Mouse (Mus musculus) midbrain, embryonic 12.5 days (tissue): ENCODE results near the gene Gpc3. TPM values are rescaled to one million over a fixed set of nuclear protein-coding genes. Genes with fewer than 3 reads are reported as not detected.
"Not testable (repeated sequence)": the region's sequence is repeated elsewhere in the genome, so short reads cannot be mapped to it uniquely, and the experiment has no call there.

Experiments used
- ATAC-seq: fragments of 200-750 bp; cut with Nextera tagmentation; 2 replicates; pipeline ENCODE4 v1.8.0; 2017; ENCODE audit warnings: low read depth, moderate TSS enrichment, moderate library complexity; ENCODE audit not compliant: low FRiP score
- H3K27ac ChIP-seq: fragments of 300-500 bp; sonication (generic); replicated peaks from 2 replicates; pipeline ENCODE4 v1.5.1; 2016; ENCODE audit warnings: mild to moderate bottlenecking
- H3K27me3 ChIP-seq: fragments of 300-500 bp; sonication (generic); 2 replicates; pipeline ENCODE4 v1.6.1; 2016; ENCODE audit warnings: mild to moderate bottlenecking
- H3K36me3 ChIP-seq: fragments of 300-500 bp; sonication (generic); 2 replicates; pipeline ENCODE4 v1.6.1; 2016
- H3K4me1 ChIP-seq: fragments of 300-500 bp; sonication (generic); 2 replicates; pipeline ENCODE4 v1.6.1; 2016
- H3K4me2 ChIP-seq: fragments of 300-500 bp; sonication (generic); replicated peaks from 2 replicates; pipeline ENCODE4 v1.6.1; 2016; ENCODE audit warnings: mild to moderate bottlenecking, moderate library complexity
- H3K4me3 ChIP-seq: fragments of 300-500 bp; sonication (generic); 2 replicates; pipeline ENCODE4 v1.5.1; 2016; ENCODE audit warnings: mild to moderate bottlenecking
- H3K9ac ChIP-seq: fragments of 300-500 bp; sonication (generic); replicated peaks from 2 replicates; pipeline ENCODE4 v1.6.1; 2016; ENCODE audit warnings: mild to moderate bottlenecking, moderate library complexity
- H3K9me3 ChIP-seq: fragments of 300-500 bp; sonication (generic); 2 replicates; pipeline ENCODE4 v1.6.1; 2016; ENCODE audit warnings: mild to moderate bottlenecking
- WGBS: fragments of 180-500 bp; shearing (Covaris S2); methylation state at CpG from one replicate; pipeline ENCODE4 v1.1.7; 2016; 5-methylcytosine and 5-hydroxymethylcytosine counted together
- polyA plus RNA-seq: library from polyadenylated mRNA; unstranded; fragments of >200 nt; fragmentation: Nextera tagmentation; extraction: Ambion mirVana; gene quantifications from 2 replicates; pipeline ENCODE4 v1.2.1, GENCODE M21; 2016

Gpc3 gene
- polyA plus RNA-seq, 1 experiment from 2014 or later = 206 TPM

- Histone ChIP-seq H3K27ac (no peak overlapping the region), H3K4me1 (no peaks in the 10 kb centered on the region), H3K27me3 (no peaks in the 10 kb centered on the region), H3K4me2 (no peak overlapping the region), H3K9me3 (no peaks in the 10 kb centered on the region), H3K36me3 (no peaks in the 10 kb centered on the region), H3K4me3 (no peak overlapping the region), H3K9ac (no peak overlapping the region)
- ATAC-seq = no peak
- WGBS = 82% methylated on average over 5 of the region's 5 CpGs
Observed at GRCm38 (mm10) chrX:52372436-52372835, 241.3 kb downstream of the Gpc3 start.

DNA sequence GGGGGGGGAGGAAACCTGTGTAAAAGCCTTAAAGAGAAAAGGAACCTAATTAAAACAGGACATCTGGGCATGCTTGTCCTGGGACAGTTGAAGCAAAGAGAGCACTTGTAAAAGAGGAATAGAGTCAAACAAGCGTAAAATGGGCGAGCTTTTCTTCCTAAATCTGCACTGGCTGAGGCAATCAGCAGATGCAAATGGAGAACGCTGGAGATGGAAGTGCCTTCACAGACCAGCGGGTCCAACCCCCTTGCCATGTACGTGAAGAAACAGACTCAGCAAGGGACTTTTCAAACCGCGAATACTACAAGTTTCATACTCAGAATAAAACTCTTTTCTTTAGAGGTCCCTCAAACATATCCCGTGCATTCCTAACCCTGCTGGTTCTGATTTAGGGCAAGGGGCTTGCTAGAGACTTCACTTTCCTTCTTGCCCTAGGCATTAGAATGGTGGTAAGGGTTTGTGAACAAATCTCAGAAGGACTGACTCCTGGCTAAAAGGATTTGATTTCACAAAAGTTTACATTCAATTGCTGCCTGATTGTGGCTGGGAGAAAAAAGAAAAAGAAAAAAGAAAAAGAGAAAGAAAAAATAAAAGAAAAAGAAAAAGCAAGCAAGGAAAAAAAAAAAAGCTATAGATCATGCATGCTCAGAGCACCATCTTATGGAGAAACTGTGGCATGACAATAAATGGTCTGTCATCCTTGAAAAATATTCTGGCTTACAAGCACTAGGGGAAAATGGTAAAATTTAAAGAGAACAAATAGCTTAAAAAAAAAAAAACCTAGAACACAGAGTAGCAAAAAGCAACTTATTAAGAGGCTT is 243.6 kb downstream of the Gpc3 start:
- H3K27ac ChIP-seq = no peak overlapping the region
- H3K27me3 ChIP-seq = no peaks in the 10 kb centered on the region
- no peaks in the 10 kb centered on the region for H3K4me1 ChIP-seq
- no peaks in the 10 kb centered on the region for H3K9me3 ChIP-seq
- WGBS = 25% methylated on average over 8 of the region's 8 CpGs
- H3K4me2 ChIP-seq = peak overlapping the region; percentile 32
- no peaks in the 10 kb centered on the region for H3K36me3 ChIP-seq
- 0 out of 2 replicates have a peak overlapping the region, but pooled peaks have one; percentile 5 for H3K4me3 ChIP-seq
- peak; percentile 36; the same call in 1 of the 2 replicates for ATAC-seq
- no peak overlapping the region for H3K9ac ChIP-seq

DNA sequence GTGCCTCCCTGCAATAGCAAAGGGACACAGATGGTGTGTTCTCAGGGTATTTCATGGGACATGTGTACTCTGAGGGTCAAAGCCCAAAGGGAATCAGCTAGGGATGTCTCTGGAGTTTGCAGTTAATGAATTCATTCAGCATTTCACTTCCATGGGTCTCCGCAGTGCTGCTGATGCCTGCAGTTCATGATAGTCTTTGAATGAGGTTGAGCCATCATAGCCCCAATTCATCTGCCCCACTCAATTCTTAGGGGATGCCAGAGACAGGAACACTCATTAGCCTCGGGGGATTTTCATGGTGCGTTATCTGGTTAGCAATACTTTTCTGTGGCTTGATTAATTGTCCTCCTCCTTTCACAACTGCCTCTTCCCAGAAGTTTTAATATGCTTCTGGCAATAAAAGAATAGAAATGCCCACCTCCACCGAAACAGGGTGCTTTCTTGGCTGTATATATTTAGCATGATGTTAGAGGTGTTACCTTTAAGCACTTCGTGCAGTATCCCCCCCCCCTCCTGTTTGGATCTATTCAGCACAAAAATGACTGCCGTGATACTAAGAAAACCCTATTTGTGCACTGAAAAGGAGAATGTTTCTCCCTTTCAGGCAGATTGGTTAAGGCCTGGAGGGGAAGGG is 244.3 kb downstream of the Gpc3 start:
- Histone ChIP-seq H3K4me3 (no peak overlapping the region), H3K4me1 (no peaks in the 10 kb centered on the region), H3K9me3 (no peaks in the 10 kb centered on the region), H3K9ac (no peak overlapping the region), H3K27ac (no peak overlapping the region), H3K27me3 (no peaks in the 10 kb centered on the region), H3K36me3 (no peaks in the 10 kb centered on the region), H3K4me2 (peak overlapping the region; percentile 32)
- WGBS = 25% methylated on average over 6 of the region's 6 CpGs
- peak; percentile 69 for ATAC-seq

DNA sequence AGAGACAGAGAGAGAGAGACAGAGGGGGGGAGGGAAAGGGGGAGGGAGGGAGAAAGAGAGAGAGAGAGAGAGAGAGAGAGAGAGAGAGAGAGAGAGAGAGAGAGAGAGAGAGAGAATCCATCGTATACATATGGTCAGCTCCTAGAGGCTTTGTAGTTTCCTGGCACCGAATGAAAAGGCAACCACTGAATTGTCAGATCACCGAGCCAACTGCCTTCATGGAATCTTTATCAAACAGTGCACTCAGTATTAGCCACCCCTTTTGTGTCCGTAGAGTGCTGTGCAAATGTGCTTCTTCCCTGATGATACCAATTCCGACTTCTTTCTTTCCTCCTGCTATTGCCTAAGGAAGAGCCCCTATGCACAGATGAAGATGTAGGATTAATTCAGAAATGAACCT is 246.9 kb downstream of the Gpc3 start:
- no peaks in the 10 kb centered on the region for H3K27me3 ChIP-seq
- ATAC-seq = no peak
- no peak overlapping the region for H3K4me3 ChIP-seq
- H3K4me2 ChIP-seq = no peak overlapping the region
- no peaks in the 10 kb centered on the region for H3K4me1 ChIP-seq
- WGBS = 50% methylated on average over 5 of the region's 5 CpGs
- no peak overlapping the region for H3K27ac ChIP-seq
- no peaks in the 10 kb centered on the region for H3K36me3 ChIP-seq
- no peak overlapping the region for H3K9ac ChIP-seq
- H3K9me3 ChIP-seq = no peaks in the 10 kb centered on the region

DNA sequence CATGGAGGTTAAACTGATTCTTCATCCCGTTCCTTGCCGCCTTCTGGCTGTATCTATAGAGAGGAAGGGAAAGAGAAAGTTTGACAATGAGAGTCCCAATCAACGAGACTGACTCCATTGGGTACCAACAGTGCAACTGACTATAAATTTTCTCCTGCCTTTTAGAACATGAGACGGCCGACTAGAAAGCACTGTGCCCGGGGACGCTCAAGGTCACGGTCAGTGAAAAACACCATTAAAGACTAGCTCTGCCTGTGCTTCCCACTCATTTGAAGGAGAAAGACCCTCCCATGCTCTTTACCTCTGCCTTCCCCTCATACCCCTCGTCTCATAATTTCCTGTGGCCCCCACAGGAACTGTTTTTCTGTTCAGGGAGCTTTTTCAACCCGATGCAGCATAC is 248.0 kb downstream of the Gpc3 start:
- no peak overlapping the region for H3K9ac ChIP-seq
- no peak for ATAC-seq
- no peak overlapping the region for H3K4me2 ChIP-seq
- no peaks in the 10 kb centered on the region for H3K27me3 ChIP-seq
- WGBS = 80% methylated on average over 10 of the region's 10 CpGs
- H3K36me3 ChIP-seq = no peaks in the 10 kb centered on the region
- H3K4me1 ChIP-seq = no peaks in the 10 kb centered on the region
- H3K27ac ChIP-seq = no peak overlapping the region
- H3K9me3 ChIP-seq = no peaks in the 10 kb centered on the region
- H3K4me3 ChIP-seq = no peak overlapping the region

- WGBS = 90% methylated on average over 4 of the region's 4 CpGs
- no peak overlapping the region for H3K4me2 ChIP-seq
- H3K9me3 ChIP-seq = no peaks in the 10 kb centered on the region
- H3K27me3 ChIP-seq = no peaks in the 10 kb centered on the region
- no peak overlapping the region for H3K4me3 ChIP-seq
- H3K9ac ChIP-seq = no peak overlapping the region
- no peak for ATAC-seq
- no peaks in the 10 kb centered on the region for H3K4me1 ChIP-seq
- H3K36me3 ChIP-seq = no peaks in the 10 kb centered on the region
- H3K27ac ChIP-seq = no peak overlapping the region
Observed at GRCm38 (mm10) chrX:52362241-52363011, 251.3 kb downstream of the Gpc3 start.

DNA sequence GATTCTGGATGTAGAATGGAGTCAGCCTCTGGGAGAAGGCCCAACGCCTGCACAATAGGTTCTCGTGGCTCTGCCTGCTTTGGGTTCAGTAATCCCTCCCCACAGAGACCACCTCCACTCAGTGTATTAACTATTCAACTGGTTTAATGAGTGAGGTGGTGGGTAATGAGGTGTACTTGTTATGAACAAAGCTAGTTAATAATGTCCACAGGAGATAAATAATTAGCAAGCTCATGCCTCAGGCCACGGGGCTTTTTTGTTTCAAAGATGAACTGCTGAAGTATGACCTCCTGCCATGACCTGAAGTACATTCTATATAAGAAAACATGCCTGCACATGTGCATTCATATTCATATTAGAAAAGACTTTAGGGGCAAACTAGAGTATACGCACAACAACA is 260.8 kb downstream of the Gpc3 start:
- WGBS = 60% methylated on average over 4 of the region's 4 CpGs
- no peaks in the 10 kb centered on the region for H3K9me3 ChIP-seq
- H3K27ac ChIP-seq = no peak overlapping the region
- ATAC-seq = no peak
- H3K9ac ChIP-seq = no peak overlapping the region
- no peak overlapping the region for H3K4me3 ChIP-seq
- no peaks in the 10 kb centered on the region for H3K36me3 ChIP-seq
- no peak overlapping the region for H3K4me2 ChIP-seq
- H3K27me3 ChIP-seq = no peaks in the 10 kb centered on the region
- peaks cover 4% of the 10 kb centered on the region for H3K4me1 ChIP-seq

DNA sequence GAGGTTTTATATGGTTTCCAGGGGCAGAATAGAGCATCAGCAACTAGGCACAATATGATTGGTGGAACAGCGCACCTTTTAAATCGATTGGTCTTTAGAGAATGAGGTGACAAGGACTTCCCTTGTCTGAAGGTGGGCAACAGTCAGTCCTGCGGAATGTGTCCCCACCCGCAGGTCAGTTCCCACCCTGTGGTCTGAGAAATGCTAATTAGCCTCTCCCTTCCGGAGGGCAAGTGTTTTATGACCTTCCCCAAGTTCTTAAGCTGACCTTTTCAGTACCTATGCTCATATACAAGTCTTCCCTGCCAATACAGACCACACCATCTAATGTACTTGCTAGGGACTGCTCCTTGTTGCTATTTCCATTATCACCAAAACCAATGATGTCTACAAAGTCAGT is 263.1 kb downstream of the Gpc3 start:
- not testable (repeated sequence) for H3K27ac ChIP-seq, H3K4me1 ChIP-seq, ATAC-seq, H3K4me3 ChIP-seq, H3K4me2 ChIP-seq, H3K36me3 ChIP-seq, H3K9me3 ChIP-seq, H3K9ac ChIP-seq, H3K27me3 ChIP-seq
- WGBS = 63% methylated on average over 5 of the region's 5 CpGs

- Histone ChIP-seq H3K36me3 (no peaks in the 10 kb centered on the region), H3K27ac (no peak overlapping the region), H3K9me3 (no peaks in the 10 kb centered on the region), H3K4me3 (no peak overlapping the region), H3K9ac (no peak overlapping the region), H3K4me1 (peaks cover 4% of the 10 kb centered on the region), H3K27me3 (no peaks in the 10 kb centered on the region), H3K4me2 (no peak overlapping the region)
- ATAC-seq = no peak; the same call in 1 of the 2 replicates
- WGBS = 28% methylated on average over 6 of the region's 6 CpGs
Observed at GRCm38 (mm10) chrX:52348773-52349172, 265.0 kb downstream of the Gpc3 start.

- Histone ChIP-seq H3K9ac (no peak overlapping the region), H3K27ac (no peak overlapping the region), H3K27me3 (no peaks in the 10 kb centered on the region), H3K4me3 (no peak overlapping the region), H3K4me2 (no peak overlapping the region), H3K36me3 (no peaks in the 10 kb centered on the region), H3K9me3 (no peaks in the 10 kb centered on the region), H3K4me1 (peaks cover 3% of the 10 kb centered on the region)
- WGBS = 69% methylated on average over 3 of the region's 3 CpGs
- no peak for ATAC-seq
Observed at GRCm38 (mm10) chrX:52344018-52344417, 269.7 kb downstream of the Gpc3 start.

- Histone ChIP-seq H3K4me3 (no peak overlapping the region), H3K4me2 (no peak overlapping the region), H3K36me3 (no peaks in the 10 kb centered on the region), H3K27me3 (no peaks in the 10 kb centered on the region), H3K9me3 (no peaks in the 10 kb centered on the region), H3K4me1 (no peaks in the 10 kb centered on the region), H3K27ac (no peak overlapping the region), H3K9ac (no peak overlapping the region)
- 36% methylated on average over 3 of the region's 3 CpGs for WGBS
- no peak for ATAC-seq
Observed at GRCm38 (mm10) chrX:52340251-52340650, 273.5 kb downstream of the Gpc3 start.

DNA sequence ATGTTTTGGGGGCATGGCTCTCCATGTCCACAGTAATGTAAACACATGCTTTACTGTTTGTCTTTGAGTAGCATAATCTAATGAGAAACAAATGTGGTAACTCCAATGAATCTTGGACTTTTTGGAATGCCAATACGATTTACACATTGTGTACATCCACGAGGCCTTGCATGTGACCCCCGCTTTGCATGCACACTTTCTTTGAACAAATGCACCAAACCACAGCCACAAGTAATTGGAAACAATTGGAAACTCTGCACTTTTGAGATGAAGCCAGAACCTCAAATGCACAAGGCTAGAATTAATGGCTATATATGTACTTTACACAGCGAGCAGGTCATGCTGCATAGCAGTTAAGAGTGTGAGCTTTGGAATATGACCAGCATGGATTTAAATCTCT is 292.0 kb downstream of the Gpc3 start:
- ATAC-seq = no peak
- Histone ChIP-seq H3K9me3 (no peaks in the 10 kb centered on the region), H3K27ac (no peak overlapping the region), H3K27me3 (no peaks in the 10 kb centered on the region), H3K9ac (no peak overlapping the region), H3K4me3 (no peak overlapping the region), H3K4me2 (no peak overlapping the region), H3K36me3 (no peaks in the 10 kb centered on the region), H3K4me1 (no peaks in the 10 kb centered on the region)
- WGBS = 81% methylated on average over 4 of the region's 4 CpGs
